Mouse (Mus musculus): ENCODE measurements at regions not wholly inside any gene's neighbourhood (a gene's known extent, or its start where the extent isn't known, plus 50 kb on each side); places are given as distances from the start of the nearest gene placed in this dataset.

- TF ChIP-seq POLR2A (IDR thresholded peaks at IDR 0.05; ENCODE audit: insufficient read depth, low read depth, low read length): no peak
- TF ChIP-seq CTCF (IDR thresholded peaks at IDR 0.05; ENCODE audit: insufficient read depth, low read depth, low read length): no peak
These were observed 229.1 kb upstream of the Sulf2 start for GRCm38 (mm10) chr2:166384583-166384982.
